Mouse (Mus musculus): ENCODE results near the gene Gm5426. TPM values are rescaled to one million over a fixed set of nuclear protein-coding genes. Genes with fewer than 3 reads are reported as not detected.
"Not testable (repeated sequence)": the region's sequence is repeated elsewhere in the genome, so short reads cannot be mapped to it uniquely, and the experiment has no call there.

Gm5426 gene
- total RNA-seq (2021): not detected
- not detected in 2 replicates for polyA plus RNA-seq (2012; rRNA removed)
- long read RNA-seq: 0 reads

- H3K36me3 ChIP-seq (ENCODE audit: control insufficient read depth, insufficient read depth, low read length); H3K9ac ChIP-seq (ENCODE audit: low read depth, low read length); DNase-seq; H3K27ac ChIP-seq; intact Hi-C loops (cut with DNase I); H3K4me1 ChIP-seq (ENCODE audit: control insufficient read depth, insufficient read depth, low read length); H3K4me3 ChIP-seq; H3K79me2 ChIP-seq (replicated peaks; ENCODE audit: control insufficient read depth, insufficient read depth, low read length); H3K27me3 ChIP-seq (ENCODE audit: control insufficient read depth, insufficient read depth, low read length): not testable (repeated sequence)
- 88% methylated on average over 6 of the region's 6 CpGs for WGBS
Observed at GRCm38 (mm10) chr10:96136451-96136850, at the start of gene Gm5426. TSS of gene Gm5426 (plus strand) at chr10:96136603.

GRCm38 (mm10) chr10:96089744-96090143 lies 46.7 kb upstream of the Gm5426 start:
- Histone ChIP-seq H3K27me3 (ENCODE audit: control insufficient read depth, insufficient read depth, low read length) (no peaks in the 10 kb centered on the region), H3K9ac (ENCODE audit: low read depth, low read length) (no peak overlapping the region), H3K4me1 (ENCODE audit: control insufficient read depth, insufficient read depth, low read length) (no peaks in the 10 kb centered on the region), H3K79me2 (replicated peaks; ENCODE audit: control insufficient read depth, insufficient read depth, low read length) (no peaks in the 10 kb centered on the region), H3K36me3 (ENCODE audit: control insufficient read depth, insufficient read depth, low read length) (no peaks in the 10 kb centered on the region), H3K27ac (no peak overlapping the region), H3K4me3 (no peak overlapping the region)
- intact Hi-C loops (cut with DNase I): no loop called here
- TF ChIP-seq POLR2A (IDR thresholded peaks at IDR 0.05; ENCODE audit: insufficient read depth, low read depth, low read length) (no peak), EP300 (IDR thresholded peaks at IDR 0.05; ENCODE audit: insufficient read depth, low read depth, low read length) (no peak), CTCF (IDR thresholded peaks at IDR 0.05) (no peak)
- DNase-seq: no peak
- WGBS: 81% methylated on average over 1 of the region's 1 CpGs

GRCm38 (mm10) chr10:96090388-96090787 lies 46.0 kb upstream of the Gm5426 start:
- WGBS: 87% methylated on average over 3 of the region's 3 CpGs
- Histone ChIP-seq H3K27me3 (ENCODE audit: control insufficient read depth, insufficient read depth, low read length) (no peaks in the 10 kb centered on the region), H3K36me3 (ENCODE audit: control insufficient read depth, insufficient read depth, low read length) (no peaks in the 10 kb centered on the region), H3K9ac (ENCODE audit: low read depth, low read length) (no peak overlapping the region), H3K79me2 (replicated peaks; ENCODE audit: control insufficient read depth, insufficient read depth, low read length) (no peaks in the 10 kb centered on the region), H3K4me1 (ENCODE audit: control insufficient read depth, insufficient read depth, low read length) (no peaks in the 10 kb centered on the region), H3K27ac (no peak overlapping the region), H3K4me3 (no peak overlapping the region)
- no peak for TF ChIP-seq CTCF (IDR thresholded peaks at IDR 0.05)
- TF ChIP-seq EP300 (IDR thresholded peaks at IDR 0.05; ENCODE audit: insufficient read depth, low read depth, low read length): no peak
- TF ChIP-seq POLR2A (IDR thresholded peaks at IDR 0.05; ENCODE audit: insufficient read depth, low read depth, low read length): no peak
- intact Hi-C loops (cut with DNase I): no loop called here
- no peak for DNase-seq

GRCm38 (mm10) chr10:96093890-96094531 lies 42.4 kb upstream of the Gm5426 start:
- 9% methylated on average over 2 of the region's 2 CpGs for WGBS
- Histone ChIP-seq H3K79me2 (replicated peaks; ENCODE audit: control insufficient read depth, insufficient read depth, low read length) (no peaks in the 10 kb centered on the region), H3K27me3 (ENCODE audit: control insufficient read depth, insufficient read depth, low read length) (no peaks in the 10 kb centered on the region), H3K9ac (ENCODE audit: low read depth, low read length) (no peak overlapping the region), H3K36me3 (ENCODE audit: control insufficient read depth, insufficient read depth, low read length) (no peaks in the 10 kb centered on the region), H3K4me3 (no peak overlapping the region), H3K27ac (no peak overlapping the region), H3K4me1 (ENCODE audit: control insufficient read depth, insufficient read depth, low read length) (no peaks in the 10 kb centered on the region)
- TF ChIP-seq CTCF (IDR thresholded peaks at IDR 0.05) (no peak), POLR2A (IDR thresholded peaks at IDR 0.05; ENCODE audit: insufficient read depth, low read depth, low read length) (no peak), EP300 (IDR thresholded peaks at IDR 0.05; ENCODE audit: insufficient read depth, low read depth, low read length) (no peak)
- DNase-seq: no peak
- intact Hi-C loops (cut with DNase I): no loop called here

GRCm38 (mm10) chr10:96094559-96094958 lies 41.8 kb upstream of the Gm5426 start:
- H3K27ac ChIP-seq: no peak overlapping the region
- H3K79me2 ChIP-seq (replicated peaks; ENCODE audit: control insufficient read depth, insufficient read depth, low read length): no peaks in the 10 kb centered on the region
- H3K27me3 ChIP-seq (ENCODE audit: control insufficient read depth, insufficient read depth, low read length): no peaks in the 10 kb centered on the region
- intact Hi-C loops (cut with DNase I): no loop called here
- no peaks in the 10 kb centered on the region for H3K36me3 ChIP-seq (ENCODE audit: control insufficient read depth, insufficient read depth, low read length)
- no peak overlapping the region for H3K9ac ChIP-seq (ENCODE audit: low read depth, low read length)
- H3K4me1 ChIP-seq (ENCODE audit: control insufficient read depth, insufficient read depth, low read length): no peaks in the 10 kb centered on the region
- 78% methylated on average over 2 of the region's 2 CpGs for WGBS
- TF ChIP-seq EP300 (IDR thresholded peaks at IDR 0.05; ENCODE audit: insufficient read depth, low read depth, low read length) (no peak), POLR2A (IDR thresholded peaks at IDR 0.05; ENCODE audit: insufficient read depth, low read depth, low read length) (no peak), CTCF (IDR thresholded peaks at IDR 0.05) (no peak)
- no peak for DNase-seq
- no peak overlapping the region for H3K4me3 ChIP-seq

GRCm38 (mm10) chr10:96096730-96097129 lies 39.7 kb upstream of the Gm5426 start:
- TF ChIP-seq POLR2A (IDR thresholded peaks at IDR 0.05; ENCODE audit: insufficient read depth, low read depth, low read length): no peak
- TF ChIP-seq EP300 (IDR thresholded peaks at IDR 0.05; ENCODE audit: insufficient read depth, low read depth, low read length): no peak
- no peak for TF ChIP-seq CTCF (IDR thresholded peaks at IDR 0.05)
- H3K4me1 ChIP-seq (ENCODE audit: control insufficient read depth, insufficient read depth, low read length): no peaks in the 10 kb centered on the region
- H3K27ac ChIP-seq: no peak overlapping the region
- intact Hi-C loops (cut with DNase I): no loop called here
- H3K27me3 ChIP-seq (ENCODE audit: control insufficient read depth, insufficient read depth, low read length): no peaks in the 10 kb centered on the region
- H3K36me3 ChIP-seq (ENCODE audit: control insufficient read depth, insufficient read depth, low read length): no peaks in the 10 kb centered on the region
- WGBS: 79% methylated on average over 7 of the region's 7 CpGs
- H3K4me3 ChIP-seq: no peak overlapping the region
- H3K79me2 ChIP-seq (replicated peaks; ENCODE audit: control insufficient read depth, insufficient read depth, low read length): no peaks in the 10 kb centered on the region
- no peak for DNase-seq
- no peak overlapping the region for H3K9ac ChIP-seq (ENCODE audit: low read depth, low read length)

Data from heart, adult 2 months (tissue).